Mouse (Mus musculus) kidney, postnatal 36 days (tissue): ENCODE measurements around the gene Thbs3.
"Not testable (repeated sequence)": the region's sequence is repeated elsewhere in the genome, so short reads cannot be mapped to it uniquely, and the experiment has no call there.

ENCODE experiments used
- DNase-seq, 2 experiments: peaks; one replicate each; pipeline ENCODE4 v3.0.0; 2021 to 2022; ENCODE audit warnings: mixed read lengths in 2 of 2

Thbs3 gene

GRCm38 (mm10) chr3:89195979-89196877, 18.8 kb upstream of the Thbs3 start:
- peak; percentile 92 to 94 for DNase-seq

GRCm38 (mm10) chr3:89199839-89200238, 15.1 kb upstream of the Thbs3 start:
- no peak for DNase-seq

GRCm38 (mm10) chr3:89202253-89203141, 12.5 kb upstream of the Thbs3 start, which contains the start of gene Gba:
Gene Gba, plus strand, starts transcription at chr3:89202928.
- DNase-seq = peak; percentile 87 to 88

GRCm38 (mm10) chr3:89203142-89203514, 11.9 kb upstream of the Thbs3 start:
- no peak for DNase-seq

- DNase-seq = no peak
Observed at GRCm38 (mm10) chr3:89206079-89206478, 8.9 kb upstream of the Thbs3 start.

- DNase-seq = no peak
Observed at GRCm38 (mm10) chr3:89206695-89207094, 8.3 kb upstream of the Thbs3 start.

- DNase-seq = no peak
Observed at GRCm38 (mm10) chr3:89208075-89208657, 6.8 kb upstream of the Thbs3 start.

GRCm38 (mm10) chr3:89208736-89209135, 6.2 kb upstream of the Thbs3 start:
- DNase-seq = no peak

- no peak for DNase-seq
Observed at GRCm38 (mm10) chr3:89209731-89210130, 5.2 kb upstream of the Thbs3 start.

- DNase-seq = peak in 1 of 2 experiments; percentile 45
Observed at GRCm38 (mm10) chr3:89210162-89210561, 4.8 kb upstream of the Thbs3 start.

GRCm38 (mm10) chr3:89210731-89211130, 4.2 kb upstream of the Thbs3 start:
- peak; percentile 29 to 68 for DNase-seq

- DNase-seq = peak; percentile 94 to 97
Observed at GRCm38 (mm10) chr3:89213803-89214530, 1.0 kb upstream of the Thbs3 start.

GRCm38 (mm10) chr3:89215853-89216252, 873 bp downstream of the Thbs3 start:
- DNase-seq = peak; percentile 87 to 92

- not testable (repeated sequence) for DNase-seq
Observed at GRCm38 (mm10) chr3:89216407-89216806, 1.4 kb downstream of the Thbs3 start.

- no peak for DNase-seq
Observed at GRCm38 (mm10) chr3:89218271-89218670, 3.3 kb downstream of the Thbs3 start.

- no peak for DNase-seq
Observed at GRCm38 (mm10) chr3:89219546-89219945, 4.6 kb downstream of the Thbs3 start.

- DNase-seq = no peak
Observed at GRCm38 (mm10) chr3:89221167-89221566, 6.2 kb downstream of the Thbs3 start.

GRCm38 (mm10) chr3:89224796-89225195, 9.8 kb downstream of the Thbs3 start:
- no peak for DNase-seq

- no peak for DNase-seq
Observed at GRCm38 (mm10) chr3:89225321-89225815, 10.4 kb downstream of the Thbs3 start.

GRCm38 (mm10) chr3:89225918-89226317, 10.9 kb downstream of the Thbs3 start:
- no peak for DNase-seq

GRCm38 (mm10) chr3:89226361-89226760, 11.4 kb downstream of the Thbs3 start:
- DNase-seq = peak in 1 of 2 experiments; percentile 58

GRCm38 (mm10) chr3:89226900-89227299, 11.9 kb downstream of the Thbs3 start, which contains the start of gene Mtx1:
Gene Mtx1, minus strand, starts transcription at chr3:89227088.
- DNase-seq = no peak
